Mouse (Mus musculus) right cerebral cortex, postnatal 4 days (tissue): Measurements from ENCODE around the gene Ccdc40.
"Not testable (repeated sequence)": the region's sequence is repeated elsewhere in the genome, so short reads cannot be mapped to it uniquely, and the experiment has no call there.

Experiments
- DNase-seq: peaks from one replicate; pipeline ENCODE4 v3.0.0-alpha.2; 2022

Ccdc40 gene

DNA sequence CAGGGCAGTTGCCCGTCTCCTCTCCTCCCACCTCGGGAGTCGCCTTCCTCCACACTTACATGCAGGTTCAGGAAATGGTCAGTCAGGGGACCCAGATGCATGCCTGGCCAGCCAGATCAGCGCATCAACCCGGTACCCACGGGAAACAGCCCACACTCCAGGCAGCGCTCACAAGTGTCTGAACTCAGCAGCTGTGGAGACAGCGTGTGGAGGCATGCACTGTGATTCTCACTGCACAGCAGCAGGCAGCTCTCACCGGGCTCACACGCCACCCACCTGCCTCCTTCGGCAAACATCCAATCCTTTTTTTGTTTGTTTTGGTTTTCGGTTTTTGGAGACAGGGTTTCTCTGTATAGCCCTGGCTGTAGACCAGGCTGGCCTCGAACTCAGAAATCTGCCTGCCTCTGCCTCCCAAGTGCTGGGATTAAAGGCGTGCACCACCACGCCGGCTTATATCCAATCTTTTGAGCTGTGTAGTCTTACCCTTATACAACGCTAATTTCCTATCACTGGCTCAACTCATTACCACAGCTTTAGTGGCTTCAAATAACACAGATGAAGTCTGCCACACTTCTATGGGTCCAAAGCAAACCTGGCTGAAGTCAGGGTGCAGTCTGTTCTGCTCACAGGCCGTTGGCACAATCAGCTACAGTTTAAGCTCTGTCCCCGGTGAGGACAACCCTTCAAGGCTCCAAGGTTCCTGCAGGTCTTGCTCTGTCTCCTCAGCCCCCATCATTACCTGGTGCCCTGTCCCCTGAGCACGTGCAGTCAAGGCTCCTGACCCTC lies 59.0 kb downstream of the Ccdc40 start:
- DNase-seq, result no peak

DNA sequence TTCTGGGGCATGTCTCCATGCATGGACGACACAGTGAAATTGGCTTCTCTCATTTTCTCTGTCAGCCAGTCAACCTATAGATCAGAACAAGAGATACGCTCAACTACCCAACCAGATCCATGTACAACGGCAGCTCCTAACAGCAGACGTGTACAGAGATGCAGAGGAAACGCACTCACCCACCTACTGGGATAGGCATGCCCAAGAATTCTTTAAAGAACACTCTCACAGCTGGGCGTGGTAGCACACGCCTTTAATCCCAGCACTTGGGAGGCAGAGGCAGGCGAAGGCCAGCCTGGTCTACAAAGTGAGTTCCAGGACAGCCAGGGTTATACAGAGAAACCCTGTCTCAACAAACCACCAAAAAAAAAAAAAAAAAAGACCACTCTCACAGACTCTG lies 64.5 kb downstream of the Ccdc40 start:
- not testable (repeated sequence) for DNase-seq

DNA sequence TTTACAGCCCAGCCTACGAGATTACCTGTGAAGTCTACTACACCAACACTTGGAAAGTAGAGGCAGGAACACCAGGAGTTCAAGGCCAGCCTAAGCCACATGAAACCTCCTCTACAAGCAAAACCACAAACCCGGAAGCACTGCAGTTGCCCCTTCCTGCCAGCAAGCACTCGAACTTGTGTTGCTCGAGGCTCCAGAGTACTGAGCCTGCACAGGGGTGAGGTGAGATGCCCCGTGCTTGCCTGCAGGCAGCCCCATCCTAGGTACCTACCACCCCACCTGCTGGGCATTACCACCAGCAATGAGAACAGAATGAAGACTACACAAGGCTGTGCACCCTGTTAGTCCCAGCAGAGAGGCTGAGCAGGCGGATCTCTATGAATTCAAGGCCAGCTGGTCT lies 69.6 kb downstream of the Ccdc40 start:
- no peak for DNase-seq

DNA sequence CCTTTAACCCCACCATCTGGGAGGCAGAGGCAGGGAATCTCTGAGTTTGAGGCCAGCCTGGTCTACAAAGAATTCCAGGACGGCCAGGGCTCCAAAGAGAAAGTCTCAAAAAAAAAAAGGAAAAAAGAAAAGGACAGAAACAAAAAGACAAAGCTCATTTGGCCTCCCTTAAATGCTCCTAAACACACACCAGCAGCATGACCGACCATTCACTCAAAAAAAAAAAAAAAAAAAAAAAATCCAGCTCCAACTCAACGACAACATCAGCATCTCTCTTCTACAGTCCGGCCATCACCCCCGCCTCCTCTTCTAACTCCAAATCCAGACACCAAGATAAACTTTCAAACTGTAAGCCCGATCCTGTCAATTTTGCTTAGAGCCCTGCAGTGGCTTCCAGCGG lies 70.5 kb downstream of the Ccdc40 start:
- DNase-seq, result no peak

DNA sequence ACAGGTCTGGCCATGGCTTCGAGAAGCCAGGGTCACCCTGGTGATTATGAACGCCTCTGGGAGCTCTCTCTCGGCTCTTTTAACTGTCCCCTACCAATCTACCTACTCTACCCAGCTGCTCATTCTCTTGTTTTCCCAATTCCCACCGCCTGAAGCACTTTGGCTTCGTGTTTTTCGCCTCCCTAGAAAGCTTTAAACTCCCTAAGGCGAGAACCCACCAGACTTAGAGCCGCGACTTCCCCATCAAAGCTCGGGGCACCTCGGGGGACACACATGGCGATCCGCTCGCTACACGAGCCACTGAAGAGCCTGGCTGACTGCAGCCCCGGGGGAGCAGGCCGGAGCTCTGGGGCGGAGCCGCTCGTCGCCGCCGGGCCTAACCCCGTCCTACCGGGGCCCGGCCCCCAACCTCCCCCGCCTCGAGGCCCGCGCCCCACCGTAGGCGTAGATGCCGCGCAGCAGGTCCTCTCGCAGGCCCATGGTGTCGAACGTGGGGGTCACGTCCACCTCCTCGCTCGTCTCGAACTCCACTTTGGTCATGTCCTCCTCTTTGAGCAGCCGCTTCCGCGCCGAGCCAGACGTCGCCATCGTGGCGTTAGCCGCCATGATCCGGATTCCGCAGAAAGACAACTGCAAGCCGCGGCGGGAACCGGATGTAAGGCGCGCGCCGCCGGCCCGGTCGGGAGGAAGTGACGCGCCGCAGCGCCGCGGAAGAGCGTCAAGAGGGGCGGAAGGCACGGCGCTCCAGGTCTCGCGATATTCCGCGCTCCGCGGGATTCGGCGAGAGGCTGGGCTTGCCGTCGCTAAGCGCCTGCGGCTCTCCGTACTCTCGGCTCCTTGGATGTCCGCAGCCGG lies 71.2 kb downstream of the Ccdc40 start, which contains the start of gene Eif4a3:
TSS of gene Eif4a3 (minus strand) at position 699 of the 855 bp plus-strand sequence.
- DNase-seq, result peak; percentile 96

DNA sequence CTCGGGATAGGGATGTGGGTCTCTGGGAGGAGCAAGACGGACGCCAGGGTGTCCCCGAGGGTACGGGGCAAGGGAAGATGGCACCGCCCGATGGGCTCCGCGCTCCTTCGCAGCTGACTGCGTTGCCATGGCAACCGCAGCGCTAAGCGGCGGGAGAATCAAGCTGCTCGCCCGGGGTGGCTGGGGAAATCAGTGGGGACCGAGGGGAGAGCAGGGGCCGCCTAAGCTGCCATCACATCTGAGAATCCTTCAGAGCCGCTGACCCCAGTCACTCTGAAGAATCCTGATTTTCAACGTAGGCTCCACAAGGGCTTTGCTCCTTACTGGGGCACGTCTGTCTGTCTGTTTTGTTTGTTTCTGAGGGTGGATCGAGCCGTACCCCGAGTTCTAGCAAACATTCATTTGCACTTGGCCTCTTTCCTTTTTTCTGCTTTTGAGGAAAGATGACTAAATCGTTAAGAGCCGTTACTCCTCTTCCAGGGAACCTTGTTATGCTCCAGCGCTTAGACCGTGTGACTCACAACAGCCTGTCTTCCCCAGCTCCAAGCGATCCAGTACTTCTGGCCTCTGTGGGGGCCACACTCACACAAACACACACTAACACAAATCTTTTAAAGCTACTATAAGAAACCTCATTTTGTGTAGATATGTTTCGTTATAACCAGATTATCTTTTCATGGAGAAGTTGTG lies 72.0 kb downstream of the Ccdc40 start:
- no peak for DNase-seq

DNA sequence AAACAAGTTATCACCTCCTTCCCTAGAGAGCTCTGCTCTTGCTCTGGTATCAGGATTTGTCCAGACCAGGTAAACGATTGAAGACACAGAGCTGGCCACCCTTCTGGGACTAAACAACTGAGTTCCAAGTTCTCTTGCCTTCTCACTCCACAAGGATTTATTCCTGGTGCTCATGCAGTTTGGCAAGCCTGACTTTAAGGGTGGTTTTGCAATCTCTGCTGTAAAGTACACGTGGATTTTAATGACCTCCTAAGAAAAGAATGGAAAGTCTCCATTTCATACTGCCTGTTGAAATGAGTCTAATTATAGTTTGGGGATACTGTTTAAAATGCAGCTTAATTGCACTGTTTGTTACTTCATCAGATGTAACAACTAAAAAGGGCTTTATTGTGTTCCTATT lies 72.6 kb downstream of the Ccdc40 start:
- no peak for DNase-seq

DNA sequence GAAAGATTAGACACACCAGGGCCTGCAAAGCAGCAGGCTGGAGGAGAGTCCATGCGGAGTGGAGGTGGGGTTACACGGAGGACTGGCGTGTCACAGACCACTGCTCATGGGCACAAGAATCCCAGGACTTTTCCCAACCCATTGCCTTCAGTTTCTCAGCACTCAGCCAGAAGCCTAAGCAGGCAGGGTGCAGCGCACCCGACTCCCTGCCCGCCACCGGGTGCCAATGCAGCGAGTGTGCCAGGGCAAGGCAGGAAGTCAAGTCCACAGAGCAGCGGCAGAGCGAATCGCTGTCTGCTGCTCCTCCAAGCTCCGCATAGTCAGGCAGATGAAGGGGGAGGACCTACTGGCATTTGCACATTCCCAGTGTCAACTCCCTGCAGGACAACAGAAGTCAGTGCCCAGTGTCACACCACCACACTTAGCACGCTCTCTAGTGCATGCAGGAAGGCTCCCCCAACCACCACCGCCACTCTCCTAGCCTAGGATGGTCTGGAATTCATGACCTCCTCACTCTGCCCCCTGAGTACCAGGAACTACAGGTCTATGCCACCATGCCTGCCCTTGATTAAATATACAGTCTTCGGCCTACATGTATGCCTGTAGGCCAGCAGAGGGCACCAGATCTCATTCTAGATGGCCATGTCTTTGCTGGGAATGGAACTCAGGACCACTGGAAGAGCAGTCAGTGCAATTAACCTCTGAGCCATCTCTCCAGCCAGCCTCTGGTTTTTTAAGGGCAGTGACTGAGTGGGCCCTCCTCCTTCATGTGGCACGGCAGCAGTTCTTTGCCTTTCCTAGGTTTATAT lies 76.7 kb downstream of the Ccdc40 start:
- peak; percentile 55 for DNase-seq

DNA sequence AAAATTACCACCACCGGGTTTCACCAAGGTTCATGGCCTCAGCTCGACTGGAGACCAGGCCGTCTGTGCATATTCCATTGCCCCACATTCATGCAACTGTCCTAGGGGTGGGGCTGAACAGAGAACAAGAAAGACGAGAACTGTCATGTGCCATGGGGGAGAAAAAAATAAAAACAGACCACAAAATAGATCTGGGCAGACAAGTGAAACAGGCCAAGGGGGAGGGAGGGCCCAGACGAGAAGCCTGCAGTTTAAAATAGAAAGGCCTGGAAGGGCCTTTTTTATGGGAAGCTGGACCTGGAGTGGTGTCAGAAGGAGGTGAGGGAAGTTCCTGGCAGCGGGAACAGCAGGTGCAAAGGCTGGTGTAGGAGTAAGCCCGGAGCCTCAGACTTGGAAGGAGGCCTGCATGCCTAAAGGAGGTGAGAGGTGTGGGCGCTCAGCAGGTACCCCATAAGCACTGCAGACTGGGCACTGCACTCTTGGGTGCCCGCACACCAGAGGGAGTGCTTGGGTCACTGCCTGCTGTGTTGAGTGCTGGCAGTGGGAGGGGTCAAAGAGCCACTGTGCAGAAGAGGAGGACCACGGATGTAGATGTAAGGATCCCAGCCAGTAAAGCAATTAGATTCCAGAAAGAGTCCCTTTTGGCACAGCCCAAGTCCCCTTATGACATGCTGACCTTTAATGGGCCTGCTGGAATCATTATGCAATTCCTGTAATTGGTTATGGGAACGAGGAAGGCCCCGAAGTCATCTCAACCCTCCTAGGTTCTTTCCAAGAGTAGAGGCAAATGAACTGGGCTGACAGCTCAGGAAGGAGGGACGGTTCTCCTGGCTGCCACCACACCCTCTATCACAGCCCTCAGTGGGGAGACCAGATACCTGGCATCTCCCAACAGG lies 78.6 kb downstream of the Ccdc40 start:
- DNase-seq, result no peak

DNA sequence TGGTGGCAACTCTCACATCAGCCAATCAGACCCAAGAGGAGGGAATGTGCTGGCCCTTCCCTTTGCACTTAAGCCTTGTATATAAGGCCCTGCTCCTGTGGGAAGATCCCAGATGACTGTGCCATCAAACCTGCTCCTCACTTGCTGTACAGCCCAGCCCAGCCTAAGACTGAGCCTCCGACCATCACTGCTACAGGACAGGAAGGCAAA lies 79.2 kb downstream of the Ccdc40 start, which contains the start of gene Card14:
TSS of gene Card14 (plus strand) at position 111 of the 210 bp plus-strand sequence.
- DNase-seq, result no peak

DNA sequence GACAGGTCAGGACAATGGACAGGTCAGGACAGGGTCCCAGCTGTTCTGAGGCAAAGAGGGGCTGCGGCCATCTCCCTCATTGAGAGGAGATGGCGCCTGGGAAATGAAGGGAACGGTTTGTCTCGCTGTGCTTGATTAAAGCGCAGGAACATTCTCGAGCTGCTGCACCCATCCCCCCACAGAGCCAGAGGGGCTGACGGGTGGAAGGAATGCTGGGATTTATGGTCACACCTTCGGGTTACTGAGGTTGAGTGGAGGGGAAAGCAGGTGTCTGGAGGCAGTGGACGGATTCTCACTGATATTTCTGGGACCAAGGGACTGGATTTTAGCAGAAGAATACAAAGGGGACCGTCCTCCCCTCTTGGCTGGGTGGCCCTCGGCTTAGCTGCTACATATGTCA lies 79.5 kb downstream of the Ccdc40 start:
- no peak for DNase-seq

DNA sequence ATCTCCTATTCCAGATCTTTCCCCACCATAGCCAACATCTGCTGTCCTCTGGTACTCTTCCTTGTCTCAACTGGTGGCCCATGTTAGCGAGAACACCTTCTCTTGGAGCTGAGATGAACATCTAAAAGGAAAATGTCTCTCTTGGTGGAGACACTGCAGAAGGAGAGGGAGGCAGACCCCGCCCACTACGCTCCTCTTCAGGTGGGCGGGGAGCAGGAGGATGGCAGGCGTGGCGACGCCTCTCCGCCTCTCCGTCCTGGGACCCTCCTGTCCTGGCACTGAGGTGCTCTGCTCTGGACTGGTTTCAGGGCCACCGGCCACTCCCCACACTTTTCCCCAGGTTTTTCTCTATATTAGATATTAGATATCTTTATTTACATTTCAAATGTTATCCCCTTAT lies 82.2 kb downstream of the Ccdc40 start:
- no peak for DNase-seq

DNA sequence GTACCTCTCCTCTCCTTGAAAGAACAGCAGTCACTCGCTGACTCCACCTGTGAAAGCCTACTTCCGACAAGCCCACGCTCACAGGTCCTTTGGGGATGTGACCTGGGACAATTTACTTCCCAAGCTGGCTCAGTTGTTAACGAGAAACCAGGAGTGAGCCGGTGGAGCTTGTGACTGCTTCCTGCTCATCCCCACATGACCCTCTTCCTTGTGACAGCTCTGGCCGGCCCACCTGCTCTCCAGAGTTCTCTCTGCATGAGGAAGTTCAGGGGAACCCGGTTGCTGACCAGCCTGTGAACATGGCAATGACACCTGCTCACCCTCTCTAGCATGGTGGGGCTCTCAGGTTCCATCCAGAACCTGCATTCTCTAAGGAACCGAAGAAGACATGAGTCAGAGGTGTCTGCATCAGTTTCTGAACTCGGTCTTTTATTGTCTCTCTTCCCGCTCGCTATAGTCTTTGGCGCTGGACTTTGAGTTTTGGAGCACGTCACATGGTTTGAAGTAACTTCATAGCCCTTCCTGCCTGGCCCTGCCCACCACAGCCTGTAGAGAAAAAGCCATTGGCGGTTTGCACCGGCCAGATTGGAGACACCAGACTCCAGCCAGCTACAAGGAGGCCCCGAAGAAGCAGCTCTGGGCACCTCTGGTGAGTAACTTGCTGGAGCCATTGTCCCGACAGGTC lies 86.0 kb downstream of the Ccdc40 start:
- DNase-seq, result no peak
